Mouse (Mus musculus) testis, adult 2 months (tissue): Measurements from ENCODE around the gene Tlx1. TPM values are rescaled to one million over a fixed set of nuclear protein-coding genes. Genes with fewer than 3 reads are reported as not detected.
A peak's percentile ranks its signal among the peaks of the same experiment; 100 is the strongest.

Experiments
- H3K27ac ChIP-seq: fragments of 200-500 bp; 2 replicates; pipeline ENCODE4 v1.5.1; 2012; ENCODE audit warnings: low read depth, low read length; ENCODE audit not compliant: control insufficient read depth, insufficient read depth
- H3K27me3 ChIP-seq: fragments of 200-500 bp; 2 replicates; pipeline ENCODE4 v1.6.1; 2012; ENCODE audit warnings: mild to moderate bottlenecking, low read length, moderate library complexity; ENCODE audit not compliant: control insufficient read depth, insufficient read depth
- H3K36me3 ChIP-seq: fragments of 200-500 bp; 2 replicates; pipeline ENCODE4 v1.6.1; 2012; ENCODE audit warnings: mild to moderate bottlenecking, low read length; ENCODE audit not compliant: control insufficient read depth, insufficient read depth
- H3K4me1 ChIP-seq: fragments of 200-500 bp; 2 replicates; pipeline ENCODE4 v1.6.1; 2012; ENCODE audit warnings: low read length; ENCODE audit not compliant: control insufficient read depth, insufficient read depth
- H3K4me3 ChIP-seq: fragments of 200-500 bp; 2 replicates; pipeline ENCODE4 v1.5.1; 2012; ENCODE audit warnings: low read depth, mild to moderate bottlenecking, low read length, moderate library complexity, mixed read lengths; ENCODE audit not compliant: control insufficient read depth
- CTCF ChIP-seq: fragments of 200-500 bp; IDR thresholded peaks from 2 replicates; pipeline ENCODE4 v1.5.1; 2012; ENCODE audit warnings: low read depth, mild to moderate bottlenecking, inconsistent platforms, low read length, moderate library complexity; ENCODE audit not compliant: control insufficient read depth, insufficient read depth, insufficient replicate concordance
- POLR2A ChIP-seq: fragments of 200-500 bp; IDR thresholded peaks from 2 replicates; pipeline ENCODE4 v1.6.1; 2012; ENCODE audit warnings: low read depth, mild to moderate bottlenecking, inconsistent platforms, low read length, moderate library complexity; ENCODE audit not compliant: control insufficient read depth
- polyA plus RNA-seq: library from polyadenylated mRNA; depleted of rRNA; stranded (reverse); fragments of >200 nt; gene quantifications from 2 replicates; pipeline ENCODE4 v1.2.3, GENCODE M21; 2012; rRNA removed

The Tlx1 gene
- 0.06 and 0.10 TPM in 2 replicates for polyA plus RNA-seq

- no peak within 1 kb of the TSS; the same call in 1 of the 2 replicates for H3K4me3 ChIP-seq
- no peak within 1 kb of the TSS for H3K27ac ChIP-seq
- peaks cover 12% of the 10 kb centered on the region for H3K27me3 ChIP-seq
- peaks cover 26% of the 10 kb centered on the region for H3K4me1 ChIP-seq
- no peaks in the 10 kb centered on the region for H3K36me3 ChIP-seq
- TF ChIP-seq POLR2A, result no peak
- no peak for TF ChIP-seq CTCF
Observed at GRCm38 (mm10) chr19:45150490-45151181, at the start of gene Tlx1. Tlx1 (plus strand) TSS chr19:45150680.

GRCm38 (mm10) chr19:45105591-45105990 lies 44.9 kb upstream of the Tlx1 start:
- H3K27ac ChIP-seq, result no peak overlapping the region
- no peak overlapping the region for H3K4me3 ChIP-seq
- no peaks in the 10 kb centered on the region for H3K27me3 ChIP-seq
- TF ChIP-seq POLR2A (no peak), CTCF (no peak)
- H3K36me3 ChIP-seq, result no peaks in the 10 kb centered on the region
- H3K4me1 ChIP-seq, result peaks cover 13% of the 10 kb centered on the region

- Histone ChIP-seq H3K27me3 (no peaks in the 10 kb centered on the region), H3K27ac (no peak overlapping the region), H3K4me1 (peaks cover 13% of the 10 kb centered on the region)
Observed at GRCm38 (mm10) chr19:45106689-45107088, 43.8 kb upstream of the Tlx1 start.

GRCm38 (mm10) chr19:45110681-45111080 lies 39.8 kb upstream of the Tlx1 start:
- Histone ChIP-seq H3K27me3 (no peaks in the 10 kb centered on the region), H3K27ac (no peak overlapping the region), H3K4me3 (no peak overlapping the region), H3K4me1 (peaks cover 5% of the 10 kb centered on the region), H3K36me3 (no peaks in the 10 kb centered on the region)
- TF ChIP-seq CTCF, result no peak
- no peak for TF ChIP-seq POLR2A

More at GRCm38 (mm10) chr19:45106689-45107088, 43.8 kb upstream of the Tlx1 start:
- Histone ChIP-seq H3K4me3 (no peak overlapping the region), H3K36me3 (no peaks in the 10 kb centered on the region)
- TF ChIP-seq POLR2A (no peak), CTCF (no peak)

GRCm38 (mm10) chr19:45112444-45112843 lies 38.0 kb upstream of the Tlx1 start:
- no peaks in the 10 kb centered on the region for H3K27me3 ChIP-seq
- no peak overlapping the region for H3K4me3 ChIP-seq
- H3K36me3 ChIP-seq, result no peaks in the 10 kb centered on the region
- H3K27ac ChIP-seq, result no peak overlapping the region
- TF ChIP-seq POLR2A (no peak), CTCF (peak; percentile 52; the same call in 1 of the 2 replicates)
- H3K4me1 ChIP-seq, result peaks cover 5% of the 10 kb centered on the region

- H3K27ac ChIP-seq, result no peak overlapping the region
Observed at GRCm38 (mm10) chr19:45113791-45114460, 36.6 kb upstream of the Tlx1 start.

GRCm38 (mm10) chr19:45114772-45115171 lies 35.7 kb upstream of the Tlx1 start:
- TF ChIP-seq POLR2A (no peak), CTCF (no peak)
- no peak overlapping the region for H3K4me3 ChIP-seq
- H3K36me3 ChIP-seq, result no peaks in the 10 kb centered on the region
- H3K27me3 ChIP-seq, result no peaks in the 10 kb centered on the region
- peaks cover 5% of the 10 kb centered on the region for H3K4me1 ChIP-seq
- H3K27ac ChIP-seq, result no peak overlapping the region

More at GRCm38 (mm10) chr19:45113791-45114460, 36.6 kb upstream of the Tlx1 start:
- H3K4me1 ChIP-seq, result peaks cover 5% of the 10 kb centered on the region
- TF ChIP-seq POLR2A, result no peak
- TF ChIP-seq CTCF, result no peak
- no peaks in the 10 kb centered on the region for H3K36me3 ChIP-seq
- no peaks in the 10 kb centered on the region for H3K27me3 ChIP-seq
- no peak overlapping the region for H3K4me3 ChIP-seq
